ENCODE assay signal across 9 mouse cellular contexts in the genomic region with DNA sequence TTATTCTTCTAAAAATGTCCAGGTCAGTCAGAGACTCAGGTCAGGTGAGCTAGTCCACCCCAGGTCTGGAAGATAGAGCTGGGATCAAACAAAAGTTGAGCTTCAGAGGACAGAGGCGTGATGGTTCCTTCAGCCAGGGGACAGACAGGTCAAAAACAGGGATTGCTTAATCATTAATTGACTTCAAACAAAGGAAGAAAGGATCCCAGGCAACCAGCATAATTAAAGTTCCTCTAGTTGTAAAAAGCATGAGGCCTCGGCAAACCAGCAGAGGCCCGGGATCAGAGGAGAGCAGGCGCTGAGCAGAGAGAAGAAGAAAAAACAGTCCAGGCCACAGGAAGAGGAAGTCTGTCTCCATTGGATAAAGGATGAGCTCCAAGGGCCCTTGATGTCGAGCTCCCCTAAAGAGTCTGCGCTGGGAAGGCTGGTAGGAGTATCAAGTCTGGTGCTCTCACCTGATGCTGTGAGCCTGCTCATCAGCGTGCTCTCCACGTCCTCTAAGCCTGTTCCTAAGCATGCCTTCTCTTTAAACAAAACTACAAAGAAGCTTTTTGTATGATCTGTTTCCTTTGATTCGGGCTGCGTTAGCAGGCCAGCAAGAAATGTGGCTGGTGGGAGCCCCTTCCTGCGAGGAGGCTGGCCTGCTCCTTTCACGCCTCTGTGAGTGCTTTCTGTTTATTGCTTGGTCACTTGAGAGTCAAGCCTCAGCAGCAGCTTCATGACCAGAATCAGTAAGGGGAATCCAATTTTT. TPM values are rescaled to one million over a fixed set of nuclear protein-coding genes. Genes with fewer than 3 reads are reported as not detected.
DNase-seq lines count a peak whose midpoint lies in the region; ATAC-seq lines count a peak whose summit lies in the region.
"Had no signal": no experiment of that assay in that cellular context is flagged by ENCODE, and none has a peak within 500 bp of the region (broad histone marks: within the 10 kb centered on the region; RNA-seq: fewer than 3 reads in every experiment).

No protein-coding gene starts in this region.

- 24% methylated on average over 12 of the region's 12 CpGs for WGBS in limb, embryonic 13.5 days
- 12% methylated on average over 12 of the region's 12 CpGs for WGBS in neural tube, embryonic 15.5 days

- no peak overlapping the region for H3K4me3 ChIP-seq in limb, embryonic 13.5 days
- H3K4me3 ChIP-seq in neural tube, embryonic 15.5 days (replicated peaks), result no peak overlapping the region

- H3K4me1 ChIP-seq in limb, embryonic 13.5 days, result peaks cover 11% of the 10 kb centered on the region
- peaks cover 11% of the 10 kb centered on the region; the same call in 1 of the 2 replicates for H3K4me1 ChIP-seq in neural tube, embryonic 15.5 days

- 0 out of 2 replicates have a peak overlapping the region, but pooled peaks have one; percentile 2 for H3K4me2 ChIP-seq in limb, embryonic 13.5 days (replicated peaks)
- peak overlapping the region; percentile 28 for H3K4me2 ChIP-seq in neural tube, embryonic 15.5 days

- no peak overlapping the region for H3K27ac ChIP-seq in limb, embryonic 13.5 days
- H3K27ac ChIP-seq in neural tube, embryonic 15.5 days (replicated peaks), result peak overlapping the region; percentile 69; the same call in 1 of the 2 replicates

- H3K36me3 ChIP-seq in limb, embryonic 13.5 days, result no peaks in the 10 kb centered on the region
- no peaks in the 10 kb centered on the region for H3K36me3 ChIP-seq in neural tube, embryonic 15.5 days

- peak; percentile 76 for DNase-seq in kidney, adult 9 months
- no peak for DNase-seq in kidney, postnatal 14 days
- DNase-seq in MN1 (ENCODE audit: low spot score), result no peak
- DNase-seq in heart, adult 8-10 months (ENCODE audit: low spot score), result no peak
- no peak for DNase-seq in cerebellum, adult 11 months

- H3K27me3 ChIP-seq in limb, embryonic 13.5 days, result no peaks in the 10 kb centered on the region
- H3K27me3 ChIP-seq in neural tube, embryonic 15.5 days (replicated peaks), result no peaks in the 10 kb centered on the region

- no peak overlapping the region for H3K9ac ChIP-seq in limb, embryonic 13.5 days
- H3K9ac ChIP-seq in neural tube, embryonic 15.5 days (replicated peaks), result no peak overlapping the region

- H3K9me3 ChIP-seq in limb, embryonic 13.5 days, result no peaks in the 10 kb centered on the region
- H3K9me3 ChIP-seq in neural tube, embryonic 15.5 days (replicated peaks), result no peaks in the 10 kb centered on the region

- peak; percentile 42 for ATAC-seq in granulocyte monocyte progenitor cell, adult 5-6 weeks (replicated peaks; ENCODE audit: poor library complexity, severe bottlenecking)
- no peak for ATAC-seq in limb, embryonic 13.5 days (ENCODE audit: low FRiP score, low read depth)
- ATAC-seq in neural tube, embryonic 15.5 days (ENCODE audit: low FRiP score), result peak; percentile 55; the same call in 1 of the 2 replicates

RNA-seq across cellular contexts. Expression of a gene that starts 14.9 kb away (rescaled TPM):
- not detected in 2 replicates for total RNA-seq in granulocyte monocyte progenitor cell, adult 5-6 weeks (2014; fragmentation: Nextera tagmentation)
- not detected in 2 replicates for total RNA-seq in granulocyte monocyte progenitor cell, adult 5-6 weeks (2017)
- polyA plus RNA-seq in limb, embryonic 13.5 days (2015; fragmentation: Nextera tagmentation; extraction: Ambion mirVana), result 0.34 and 0.47 TPM in 2 replicates
- polyA plus RNA-seq in neural tube, embryonic 15.5 days (2015; fragmentation: Nextera tagmentation; extraction: Ambion mirVana), result 0.24 TPM in 1 of 2 replicates, not detected in the other
- total RNA-seq in heart, adult 8-10 months (2022), result 1 to 10 TPM in 1 of 4 experiments, under 1 TPM in 2, not detected in 1; 0.60 to 1.2 (median 0.63) TPM
- total RNA-seq: left cerebral cortex, adult 8-10 months had no signal

RNA-seq across cellular contexts. Expression of a gene that starts 24.7 kb away (rescaled TPM):
- total RNA-seq in granulocyte monocyte progenitor cell, adult 5-6 weeks (2014; fragmentation: Nextera tagmentation), result not detected in 2 replicates
- 0.47 TPM in 1 of 2 replicates, not detected in the other for total RNA-seq in granulocyte monocyte progenitor cell, adult 5-6 weeks (2017)
- polyA plus RNA-seq in limb, embryonic 13.5 days (2015; fragmentation: Nextera tagmentation; extraction: Ambion mirVana), result not detected in 2 replicates
- polyA plus RNA-seq in neural tube, embryonic 15.5 days (2015; fragmentation: Nextera tagmentation; extraction: Ambion mirVana), result not detected in 2 replicates
- total RNA-seq in heart, adult 8-10 months (2022), result not detected
- total RNA-seq: left cerebral cortex, adult 8-10 months had no signal

RNA-seq across cellular contexts. Expression of a gene that starts 30.8 kb away (rescaled TPM):
- total RNA-seq in granulocyte monocyte progenitor cell, adult 5-6 weeks (2014; fragmentation: Nextera tagmentation), result not detected in 2 replicates
- total RNA-seq in granulocyte monocyte progenitor cell, adult 5-6 weeks (2017), result not detected in 2 replicates
- not detected in 2 replicates for polyA plus RNA-seq in limb, embryonic 13.5 days (2015; fragmentation: Nextera tagmentation; extraction: Ambion mirVana)
- not detected in 2 replicates for polyA plus RNA-seq in neural tube, embryonic 15.5 days (2015; fragmentation: Nextera tagmentation; extraction: Ambion mirVana)
- not detected for total RNA-seq in heart, adult 8-10 months (2022)
- total RNA-seq: left cerebral cortex, adult 8-10 months had no signal

RNA-seq across cellular contexts. Expression of a gene that starts 36.4 kb away (rescaled TPM):
- not detected in 2 replicates for total RNA-seq in granulocyte monocyte progenitor cell, adult 5-6 weeks (2014; fragmentation: Nextera tagmentation)
- not detected in 2 replicates for total RNA-seq in granulocyte monocyte progenitor cell, adult 5-6 weeks (2017)
- not detected in 2 replicates for polyA plus RNA-seq in limb, embryonic 13.5 days (2015; fragmentation: Nextera tagmentation; extraction: Ambion mirVana)
- polyA plus RNA-seq in neural tube, embryonic 15.5 days (2015; fragmentation: Nextera tagmentation; extraction: Ambion mirVana), result not detected in 2 replicates
- total RNA-seq in heart, adult 8-10 months (2022), result not detected
- total RNA-seq: left cerebral cortex, adult 8-10 months had no signal

RNA-seq across cellular contexts. Expression of a gene that starts 42.5 kb away (rescaled TPM):
- not detected in 2 replicates for total RNA-seq in granulocyte monocyte progenitor cell, adult 5-6 weeks (2014; fragmentation: Nextera tagmentation)
- total RNA-seq in granulocyte monocyte progenitor cell, adult 5-6 weeks (2017), result not detected in 2 replicates
- not detected in 2 replicates for polyA plus RNA-seq in limb, embryonic 13.5 days (2015; fragmentation: Nextera tagmentation; extraction: Ambion mirVana)
- polyA plus RNA-seq in neural tube, embryonic 15.5 days (2015; fragmentation: Nextera tagmentation; extraction: Ambion mirVana), result not detected in 2 replicates
- not detected for total RNA-seq in heart, adult 8-10 months (2022)
- total RNA-seq: left cerebral cortex, adult 8-10 months had no signal
